Mouse (Mus musculus) hindbrain, embryonic 14.5 days (tissue): ENCODE results near the gene Grb10. TPM values are rescaled to one million over a fixed set of nuclear protein-coding genes. Genes with fewer than 3 reads are reported as not detected.

ENCODE experiments used
- ATAC-seq: fragments of 200-750 bp; cut with Nextera tagmentation; 2 replicates; pipeline ENCODE4 v1.8.0; 2017; ENCODE audit warnings: moderate number of reproducible peaks, mild to moderate bottlenecking, moderate TSS enrichment, moderate library complexity; ENCODE audit not compliant: low FRiP score
- DNase-seq: peaks from one replicate; pipeline ENCODE4 v3.0.0-alpha.2; 2015; ENCODE audit warnings: low spot score
- H3K27ac ChIP-seq: fragments of 300-500 bp; sonication (generic); 2 replicates; pipeline ENCODE4 v1.5.1; 2014; ENCODE audit warnings: mild to moderate bottlenecking, moderate library complexity
- H3K27me3 ChIP-seq: fragments of 300-500 bp; sonication (generic); 2 replicates; pipeline ENCODE4 v1.6.1; 2014; ENCODE audit warnings: mild to moderate bottlenecking, low read length, mixed read lengths; ENCODE audit not compliant: control insufficient read depth, insufficient read depth
- H3K36me3 ChIP-seq: fragments of 300-500 bp; sonication (generic); replicated peaks from 2 replicates; pipeline ENCODE4 v1.6.1; 2014; ENCODE audit not compliant: control insufficient read depth, insufficient read depth
- H3K4me1 ChIP-seq: fragments of 300-500 bp; sonication (generic); replicated peaks from 2 replicates; pipeline ENCODE4 v1.6.1; 2014; ENCODE audit warnings: antibody characterized with exemption, low read length, mixed read lengths; ENCODE audit not compliant: control insufficient read depth, insufficient read depth
- H3K4me2 ChIP-seq: fragments of 300-500 bp; sonication (generic); replicated peaks from 2 replicates; pipeline ENCODE4 v1.6.1; 2014; ENCODE audit warnings: mild to moderate bottlenecking, moderate library complexity
- H3K4me3 ChIP-seq: fragments of 300-500 bp; sonication (generic); replicated peaks from 2 replicates; pipeline ENCODE4 v1.5.1; 2014; ENCODE audit warnings: mild to moderate bottlenecking, low read length
- H3K9ac ChIP-seq: fragments of 300-500 bp; sonication (generic); 2 replicates; pipeline ENCODE4 v1.6.1; 2014
- H3K9me3 ChIP-seq: fragments of 300-500 bp; sonication (generic); 2 replicates; pipeline ENCODE4 v1.6.1; 2016; ENCODE audit warnings: low read length; ENCODE audit not compliant: control insufficient read depth
- WGBS: fragments of 180-500 bp; shearing (Covaris S2); extraction: QIAGEN DNeasy Blood & Tissue Kit; methylation state at CpG from one replicate; pipeline ENCODE4 v1.1.7; 2014; 5-methylcytosine and 5-hydroxymethylcytosine counted together
- polyA plus RNA-seq: library from polyadenylated mRNA; unstranded; fragments of >200 nt; fragmentation: Nextera tagmentation; extraction: Ambion mirVana; gene quantifications from 2 replicates; pipeline ENCODE4 v1.2.1, GENCODE M21; 2014

The Grb10 gene
- polyA plus RNA-seq, 1 experiment from 2014 or later, result 49.5 TPM

- H3K27me3 ChIP-seq, result no peaks in the 10 kb centered on the region
- ATAC-seq (no peak), DNase-seq (no peak)
- H3K9me3 ChIP-seq, result no peaks in the 10 kb centered on the region
- WGBS, result 89% methylated on average over 2 of the region's 2 CpGs
- no peaks in the 10 kb centered on the region for H3K36me3 ChIP-seq
- H3K9ac ChIP-seq, result no peak overlapping the region
- H3K4me2 ChIP-seq, result no peak overlapping the region
- no peak overlapping the region for H3K27ac ChIP-seq
- no peaks in the 10 kb centered on the region for H3K4me1 ChIP-seq
- no peak overlapping the region for H3K4me3 ChIP-seq
Measured at GRCm38 (mm10) chr11:11895479-11895878, 143.0 kb downstream of the Grb10 start.

DNA sequence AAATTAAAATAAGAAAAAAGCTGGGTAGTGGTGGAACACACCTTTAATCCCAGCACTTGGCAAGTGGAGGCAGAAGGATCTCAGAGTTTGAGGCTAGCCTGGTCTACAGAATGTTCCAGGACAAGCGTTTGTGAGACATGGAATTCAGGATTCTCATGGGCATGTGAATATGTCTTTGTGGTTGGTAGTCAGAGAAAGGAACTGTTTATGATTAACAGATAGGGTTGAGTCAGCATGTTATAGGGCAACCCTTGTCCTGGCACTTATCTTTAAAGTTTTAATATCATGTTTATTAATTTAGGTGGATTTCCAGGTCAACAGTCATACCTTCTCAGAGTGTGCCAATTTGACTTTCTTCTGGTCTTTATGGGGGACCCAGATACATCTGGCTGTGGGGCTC, 144.7 kb downstream of the Grb10 start:
- 90% methylated on average over 1 of the region's 1 CpGs for WGBS
- Histone ChIP-seq H3K36me3 (no peaks in the 10 kb centered on the region), H3K27me3 (no peaks in the 10 kb centered on the region), H3K4me1 (no peaks in the 10 kb centered on the region), H3K27ac (no peak overlapping the region), H3K4me3 (no peak overlapping the region), H3K9ac (no peak overlapping the region), H3K4me2 (no peak overlapping the region), H3K9me3 (no peaks in the 10 kb centered on the region)
- ATAC-seq (no peak), DNase-seq (no peak)

DNA sequence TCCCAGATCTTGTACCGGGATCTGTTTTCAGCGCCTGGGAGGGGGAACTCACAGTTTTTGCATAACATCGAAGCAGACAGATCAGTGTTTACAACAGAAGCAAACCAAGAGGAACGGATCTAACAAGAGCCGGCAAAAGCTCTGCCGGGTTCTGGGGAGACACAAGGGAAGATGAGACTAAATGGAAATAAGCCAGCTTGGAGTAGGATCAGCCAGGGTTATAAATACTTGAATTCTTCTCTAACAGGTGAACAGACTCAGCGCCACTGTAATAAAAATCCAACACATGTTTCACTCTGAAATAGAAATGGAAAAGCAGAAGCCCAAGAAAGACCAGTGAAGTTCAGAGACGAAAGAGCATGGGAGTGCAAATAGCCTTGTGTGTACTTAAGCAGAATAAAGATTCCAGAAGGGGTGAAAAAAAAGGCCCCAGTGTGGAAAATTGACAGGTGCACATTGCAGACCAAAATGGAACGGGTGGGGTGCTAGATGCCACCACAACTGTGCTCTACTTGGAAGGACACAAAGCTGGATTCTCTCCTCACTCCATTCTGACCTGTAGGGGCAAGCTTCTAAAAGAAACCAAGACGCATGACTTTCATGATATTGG, 145.4 kb downstream of the Grb10 start:
- H3K9me3 ChIP-seq, result no peaks in the 10 kb centered on the region
- H3K9ac ChIP-seq, result no peak overlapping the region
- H3K36me3 ChIP-seq, result no peaks in the 10 kb centered on the region
- WGBS, result 53% methylated on average over 10 of the region's 10 CpGs
- no peak overlapping the region for H3K4me3 ChIP-seq
- H3K27ac ChIP-seq, result no peak overlapping the region
- H3K4me2 ChIP-seq, result no peak overlapping the region
- no peaks in the 10 kb centered on the region for H3K27me3 ChIP-seq
- H3K4me1 ChIP-seq, result no peaks in the 10 kb centered on the region
- no peak for ATAC-seq
- DNase-seq, result no peak

DNA sequence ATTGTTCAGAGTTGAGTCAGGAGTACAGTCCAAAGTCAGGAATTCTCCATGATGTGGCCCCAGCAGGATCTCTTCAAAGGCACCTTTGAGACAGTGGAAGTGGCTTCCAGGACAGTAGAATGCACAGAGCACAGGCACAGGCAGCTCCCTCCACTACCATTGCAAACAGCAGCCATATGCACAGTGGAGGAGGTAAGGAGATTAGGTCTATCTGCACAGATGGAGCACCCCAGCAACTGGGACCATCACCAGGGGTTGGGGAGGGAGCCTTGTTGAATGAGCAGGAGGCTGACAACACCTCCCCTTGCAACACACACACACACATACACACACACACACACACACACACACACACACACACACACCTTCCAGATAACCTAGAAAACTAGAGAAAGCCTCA, 146.7 kb downstream of the Grb10 start:
- H3K4me2 ChIP-seq, result no peak overlapping the region
- H3K36me3 ChIP-seq, result no peaks in the 10 kb centered on the region
- no peak for DNase-seq
- H3K27me3 ChIP-seq, result no peaks in the 10 kb centered on the region
- ATAC-seq, result no peak
- no peak overlapping the region for H3K4me3 ChIP-seq
- no peak overlapping the region for H3K9ac ChIP-seq
- H3K9me3 ChIP-seq, result no peaks in the 10 kb centered on the region
- no peak overlapping the region for H3K27ac ChIP-seq
- H3K4me1 ChIP-seq, result no peaks in the 10 kb centered on the region

DNA sequence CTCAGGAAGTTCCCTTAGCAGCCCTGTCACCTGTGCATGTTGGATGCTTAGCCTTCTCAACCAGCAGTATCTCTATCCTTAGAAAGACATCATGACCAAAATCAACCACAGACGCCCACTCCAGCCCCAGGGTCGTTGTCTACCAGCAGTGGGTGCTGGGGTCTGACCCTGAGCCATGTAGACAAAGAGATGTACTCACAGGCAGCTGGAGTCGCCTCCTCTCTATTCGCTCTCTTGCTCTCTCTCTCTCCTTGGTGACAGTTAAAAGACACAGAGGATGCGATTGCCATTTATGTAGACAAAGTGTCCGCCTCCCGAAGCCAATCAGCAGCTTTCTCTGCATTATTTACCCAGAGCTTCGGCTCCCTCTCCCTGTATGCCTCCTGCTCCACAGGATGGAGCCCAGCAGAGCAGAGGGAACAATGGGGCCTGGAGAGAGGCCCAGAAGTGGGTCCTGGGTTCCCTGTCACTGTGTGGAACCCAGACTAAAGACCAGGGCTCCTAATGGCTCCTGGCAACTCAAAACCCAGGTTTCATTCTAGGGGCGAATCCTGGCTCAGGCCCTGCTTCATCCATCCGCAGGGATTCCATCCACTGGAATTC, 148.2 kb downstream of the Grb10 start:
- no peaks in the 10 kb centered on the region for H3K36me3 ChIP-seq
- H3K27me3 ChIP-seq, result no peaks in the 10 kb centered on the region
- 0 out of 2 replicates have a peak overlapping the region, but pooled peaks have one; percentile 11 for H3K4me2 ChIP-seq
- no peak overlapping the region for H3K9ac ChIP-seq
- DNase-seq, result no peak
- no peaks in the 10 kb centered on the region for H3K4me1 ChIP-seq
- ATAC-seq, result no peak
- H3K9me3 ChIP-seq, result no peaks in the 10 kb centered on the region
- 37% methylated on average over 10 of the region's 10 CpGs for WGBS
- 0 out of 2 replicates have a peak overlapping the region, but pooled peaks have one; percentile 22 for H3K27ac ChIP-seq
- H3K4me3 ChIP-seq, result no peak overlapping the region

DNA sequence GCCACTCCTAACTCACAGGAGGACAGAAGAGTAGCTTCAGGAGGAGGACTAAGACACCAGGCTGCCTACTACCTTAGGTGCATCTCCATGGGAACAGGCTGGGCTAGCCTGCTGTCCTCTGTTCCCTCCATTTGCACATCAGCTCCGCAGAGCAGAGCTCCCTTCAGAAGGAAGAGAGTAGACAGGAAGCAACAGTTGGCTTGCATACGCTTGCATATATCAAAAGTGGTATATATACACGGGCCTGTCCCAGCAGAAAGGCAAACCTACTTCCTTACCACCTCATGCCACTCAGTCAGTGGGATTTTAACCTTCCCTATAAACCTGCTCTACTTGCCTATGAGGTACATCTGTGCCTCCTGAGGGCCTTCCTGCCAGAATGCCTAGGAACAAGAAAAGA, 149.8 kb downstream of the Grb10 start:
- DNase-seq (no peak), ATAC-seq (no peak)
- Histone ChIP-seq H3K27ac (no peak overlapping the region), H3K4me1 (0 out of 2 replicates have a peak, but pooled peaks cover 10% of the 10 kb centered on the region), H3K9ac (no peak overlapping the region), H3K4me2 (no peak overlapping the region), H3K27me3 (no peaks in the 10 kb centered on the region), H3K9me3 (no peaks in the 10 kb centered on the region), H3K4me3 (no peak overlapping the region), H3K36me3 (no peaks in the 10 kb centered on the region)
- WGBS, result 86% methylated on average over 3 of the region's 3 CpGs

DNA sequence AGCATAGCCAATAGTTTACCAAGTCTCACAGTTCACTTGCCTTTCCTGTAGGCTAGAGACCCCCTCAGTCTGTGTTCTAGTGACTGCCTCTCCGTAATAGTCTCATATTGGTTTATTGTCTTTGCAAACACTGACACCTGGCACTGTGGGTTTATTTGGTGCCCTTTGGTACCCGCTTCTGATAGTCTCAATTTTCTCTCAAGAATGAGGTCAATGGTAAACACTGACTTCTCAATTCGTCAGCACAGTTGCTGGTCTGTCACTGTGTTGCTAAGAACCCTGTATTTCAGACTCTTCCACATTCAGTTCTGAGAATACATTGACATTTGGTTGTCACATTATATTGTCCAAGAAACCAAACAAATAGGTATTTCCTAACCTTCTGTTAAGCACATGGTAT, 150.4 kb downstream of the Grb10 start:
- Histone ChIP-seq H3K27ac (no peak overlapping the region), H3K9me3 (no peaks in the 10 kb centered on the region), H3K27me3 (no peaks in the 10 kb centered on the region), H3K36me3 (no peaks in the 10 kb centered on the region), H3K9ac (no peak overlapping the region), H3K4me2 (no peak overlapping the region), H3K4me1 (0 out of 2 replicates have a peak, but pooled peaks cover 10% of the 10 kb centered on the region), H3K4me3 (no peak overlapping the region)
- DNase-seq (no peak), ATAC-seq (no peak)
- WGBS, result 74% methylated on average over 3 of the region's 3 CpGs

GRCm38 (mm10) chr11:11886403-11886998, 152.0 kb downstream of the Grb10 start:
- 52% methylated on average over 4 of the region's 4 CpGs for WGBS
- H3K4me3 ChIP-seq, result no peak overlapping the region
- no peaks in the 10 kb centered on the region for H3K9me3 ChIP-seq
- H3K4me2 ChIP-seq, result no peak overlapping the region
- 0 out of 2 replicates have a peak, but pooled peaks cover 10% of the 10 kb centered on the region for H3K4me1 ChIP-seq
- ATAC-seq (no peak), DNase-seq (no peak)
- no peak overlapping the region for H3K9ac ChIP-seq
- H3K27me3 ChIP-seq, result no peaks in the 10 kb centered on the region
- no peak overlapping the region for H3K27ac ChIP-seq
- H3K36me3 ChIP-seq, result no peaks in the 10 kb centered on the region

DNA sequence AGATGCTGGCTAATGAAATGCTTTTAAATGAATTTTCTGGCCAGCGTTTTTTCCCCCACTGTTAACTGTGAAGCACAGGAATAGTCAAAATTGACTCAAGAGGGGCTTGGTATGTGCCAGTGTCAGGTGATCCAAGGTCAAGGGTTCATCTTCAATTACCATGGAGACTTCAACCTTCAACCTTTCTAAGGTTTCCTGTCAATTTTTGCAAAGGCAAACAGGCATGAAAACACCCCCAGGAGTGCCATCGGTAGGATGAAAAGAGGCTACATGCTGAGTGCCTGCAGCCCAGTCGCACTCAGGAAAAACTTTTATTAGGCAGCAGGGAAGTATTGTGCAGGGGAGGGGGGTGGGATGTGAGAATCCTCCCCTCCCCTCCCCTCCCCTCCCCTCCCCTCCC, 152.6 kb downstream of the Grb10 start:
- ATAC-seq (no peak), DNase-seq (no peak)
- 0 out of 2 replicates have a peak, but pooled peaks cover 10% of the 10 kb centered on the region for H3K4me1 ChIP-seq
- 6% methylated on average over 3 of the region's 3 CpGs for WGBS
- H3K9ac ChIP-seq, result no peak overlapping the region
- no peaks in the 10 kb centered on the region for H3K9me3 ChIP-seq
- H3K27ac ChIP-seq, result no peak overlapping the region
- no peaks in the 10 kb centered on the region for H3K36me3 ChIP-seq
- H3K4me3 ChIP-seq, result no peak overlapping the region
- H3K27me3 ChIP-seq, result no peaks in the 10 kb centered on the region
- H3K4me2 ChIP-seq, result no peak overlapping the region
